Mouse (Mus musculus) heart, postnatal 25 days (tissue): ENCODE measurements around the gene Tinf2. TPM values are rescaled to one million over a fixed set of nuclear protein-coding genes. Genes with fewer than 3 reads are reported as not detected.

Experiments used
- DNase-seq: peaks from one replicate; pipeline ENCODE4 v3.0.0; 2022; ENCODE audit warnings: low spot score
- intact Hi-C: fragments of 180-260 bp; cut with DNase I; formaldehyde crosslinking; loops from one replicate; pipeline ENCODE4 v1.15.1; 2025
- total RNA-seq, 2 experiments: library from RNA; stranded (reverse); gene quantifications; 2 replicates each; pipeline ENCODE4 v1.2.3; 2021

The Tinf2 gene
- total RNA-seq, 2 experiments from 2014 or later, result 10.0 to 10.7 TPM

DNA sequence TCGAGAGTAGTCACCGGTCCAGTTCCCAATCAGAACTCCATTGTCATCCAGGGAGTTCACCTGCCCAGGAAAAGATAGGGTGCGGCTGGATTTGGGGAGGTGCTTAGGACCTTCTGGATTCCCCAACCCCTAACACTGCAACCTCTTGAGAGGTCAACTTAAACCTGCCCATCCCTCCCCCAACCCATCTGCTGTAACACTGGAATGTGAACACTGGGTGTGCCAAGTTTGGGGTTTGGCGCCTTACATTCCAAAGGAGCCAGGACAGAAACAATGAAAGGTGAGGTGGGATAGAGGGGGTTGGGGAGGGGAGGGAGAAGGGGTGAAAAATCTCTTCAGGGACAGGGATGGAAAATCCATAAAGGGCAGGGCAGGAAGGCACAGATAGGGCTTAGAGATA is 27.9 kb upstream of the Tinf2 start:
- intact Hi-C loops, result no loop called here
- no peak for DNase-seq

DNA sequence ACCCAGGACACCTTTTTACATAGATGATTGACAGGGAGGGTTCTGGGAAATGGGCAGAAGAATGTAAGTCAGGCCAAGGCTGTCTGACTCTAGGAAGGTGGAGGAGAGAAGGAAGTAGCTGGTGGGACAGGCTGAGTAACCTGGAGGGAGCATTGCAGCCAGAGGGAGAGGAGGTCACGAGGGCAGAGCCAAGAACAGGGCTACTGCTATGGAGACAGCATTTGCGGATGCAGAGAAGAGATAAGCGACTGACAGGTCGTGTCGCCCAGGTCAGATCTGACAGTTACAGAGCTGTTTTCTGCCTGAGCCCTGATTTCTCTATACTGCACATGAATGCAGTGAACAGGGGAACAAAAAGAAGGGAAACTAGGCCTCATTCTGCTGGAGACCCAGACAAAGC is 25.8 kb upstream of the Tinf2 start:
- intact Hi-C loops, result no loop called here
- no peak for DNase-seq

DNA sequence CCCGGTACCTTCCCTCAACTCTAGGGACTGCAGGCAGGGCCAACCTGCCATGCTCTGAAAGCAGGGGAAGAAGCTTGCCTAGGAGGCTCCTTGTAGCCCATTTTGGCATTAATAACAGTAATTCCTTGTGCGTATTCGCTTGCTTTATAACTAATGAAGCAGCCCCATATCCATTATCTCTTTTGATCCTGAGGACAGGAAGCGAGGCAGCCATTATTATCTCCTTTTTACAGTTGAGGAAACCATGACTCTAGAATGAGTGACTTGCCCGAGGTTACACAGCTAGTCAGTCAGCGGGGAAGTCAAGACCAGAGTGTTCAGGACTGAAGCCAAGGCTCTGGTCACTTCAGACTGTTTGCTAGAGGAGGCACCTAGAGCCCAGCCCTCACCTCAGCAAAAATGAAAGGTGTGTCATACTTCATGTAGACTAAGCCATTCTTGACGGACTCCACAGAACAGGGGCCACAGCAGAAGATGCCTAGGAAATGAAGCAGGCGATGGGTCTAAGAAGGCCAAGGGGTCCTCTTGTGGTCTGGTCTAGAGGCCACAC is 24.5 kb upstream of the Tinf2 start:
- intact Hi-C loops, result no loop called here
- no peak for DNase-seq

DNA sequence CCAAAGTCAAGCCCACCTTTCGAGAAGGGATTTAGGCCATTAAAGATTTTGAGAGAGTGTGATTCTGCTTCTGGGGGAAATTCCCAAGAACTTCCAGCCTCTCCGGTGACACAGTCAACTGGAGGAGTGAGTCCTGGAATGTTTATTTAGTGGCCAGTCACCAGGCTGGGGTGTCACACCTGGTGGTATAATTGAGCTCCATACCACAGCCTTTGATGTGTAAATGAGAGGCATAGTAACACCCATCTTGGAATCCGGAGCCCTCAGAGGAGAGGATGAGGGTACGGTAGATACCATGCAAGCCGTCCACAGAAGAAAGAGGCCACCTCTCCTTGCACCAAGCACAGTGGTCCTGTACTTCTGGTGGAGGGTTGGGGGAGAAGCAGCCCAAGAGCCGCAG is 21.1 kb upstream of the Tinf2 start:
- intact Hi-C loops, result no loop called here
- DNase-seq, result no peak

DNA sequence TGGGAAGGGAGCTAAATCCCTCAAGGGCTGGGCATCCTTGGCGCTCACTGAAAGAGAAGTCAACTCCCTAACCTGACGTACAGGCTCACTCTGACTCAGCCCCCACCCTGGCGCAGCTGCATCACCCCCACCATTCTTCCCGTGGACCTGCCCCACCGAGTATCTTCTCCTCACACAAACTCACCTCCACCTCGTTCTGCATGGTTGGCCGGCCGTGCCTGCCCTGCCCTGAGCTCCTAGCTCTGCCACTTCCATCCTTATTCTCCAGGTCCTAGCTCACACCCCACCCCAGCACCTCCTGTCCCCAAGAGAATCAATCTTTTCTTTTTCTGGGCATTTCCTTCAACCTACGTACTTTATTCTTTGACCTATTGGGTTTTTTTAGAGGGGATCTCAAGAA is 19.5 kb upstream of the Tinf2 start:
- DNase-seq, result no peak
- intact Hi-C loops, result no loop called here

DNA sequence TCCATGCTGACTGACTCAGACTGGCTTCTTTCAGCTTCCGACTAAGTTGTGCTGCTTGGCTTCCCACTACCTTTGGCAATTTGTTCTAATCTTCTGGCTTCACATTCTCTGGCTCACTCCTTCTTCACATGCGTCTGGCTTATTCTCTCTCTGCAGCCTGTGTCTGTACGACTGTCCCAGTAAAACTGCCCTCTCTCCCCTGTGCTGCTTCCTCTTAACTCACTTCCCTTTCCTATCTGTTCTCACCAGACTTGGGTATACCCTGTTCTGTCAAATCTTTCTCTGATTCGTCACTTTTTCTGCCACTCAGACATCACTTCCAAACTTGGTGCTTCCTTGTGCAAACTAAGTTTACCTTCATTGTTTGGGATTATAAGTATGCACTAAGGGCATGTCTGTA is 15.6 kb upstream of the Tinf2 start:
- no peak for DNase-seq
- intact Hi-C loops, result no loop called here

DNA sequence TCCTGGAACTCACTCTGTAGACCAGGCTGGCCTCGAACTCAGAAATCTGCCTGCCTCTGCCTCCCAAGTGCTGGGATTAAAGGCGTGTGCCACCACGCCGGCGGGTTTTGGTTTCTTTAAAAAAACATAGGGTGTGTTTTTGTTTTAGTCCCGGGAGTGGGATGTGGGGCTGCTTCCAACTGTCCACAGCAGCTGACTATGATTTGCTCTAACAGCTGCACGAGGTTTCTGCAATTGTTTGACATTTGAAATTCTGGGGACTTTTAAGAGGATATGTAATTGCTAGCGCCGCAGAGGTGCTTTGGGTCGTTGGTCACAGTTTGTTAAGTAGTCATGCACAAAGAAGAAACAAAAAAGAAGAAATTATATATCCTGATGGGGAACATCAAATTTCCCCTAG is 7.8 kb upstream of the Tinf2 start:
- intact Hi-C loops, result no loop called here
- DNase-seq, result no peak

DNA sequence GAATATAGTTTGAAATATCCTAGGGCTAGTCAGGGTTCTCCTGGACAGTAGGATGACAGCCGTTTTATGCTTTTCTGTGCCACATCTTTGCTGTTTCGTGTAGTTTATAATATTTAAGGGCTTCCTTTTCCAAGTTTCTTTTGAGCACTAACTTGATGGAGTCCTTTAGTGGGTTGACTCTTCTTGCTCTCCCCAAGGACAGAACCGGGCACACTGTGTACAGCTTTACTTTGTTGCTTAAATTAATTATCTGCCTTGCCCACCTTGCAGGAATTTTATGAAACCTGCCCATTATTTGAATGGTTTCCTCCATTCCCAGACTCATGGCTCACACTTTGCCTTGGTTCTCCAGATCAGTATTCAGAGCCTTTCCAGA is 486 bp upstream of the Tinf2 start:
- intact Hi-C loops, result loop anchor here (1.0 to 2.0 kb wide), 2 partner anchors 39 to 63 kb away; partner anchors contain the start of genes Dhrs1 and Nop9
- no peak for DNase-seq

DNA sequence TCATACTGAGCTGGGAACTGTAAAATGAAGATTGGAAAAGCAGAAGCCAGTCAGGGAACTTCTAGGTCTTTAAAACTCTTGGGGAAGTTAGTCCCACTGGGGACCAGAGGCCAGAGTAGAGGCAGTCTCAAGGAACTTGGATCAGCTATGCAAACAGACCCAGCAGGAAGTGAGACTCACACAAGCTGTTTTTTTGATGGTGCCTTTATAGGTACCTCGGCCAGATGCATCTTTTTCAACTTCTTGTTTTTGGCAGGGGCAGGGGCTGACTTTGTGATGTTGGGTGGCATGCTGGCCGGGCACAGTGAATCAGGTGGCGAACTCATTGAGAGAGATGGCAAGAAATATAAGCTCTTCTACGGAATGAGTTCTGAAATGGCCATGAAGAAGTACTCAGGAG is 4.0 kb downstream of the Tinf2 start:
- intact Hi-C loops, result no loop called here
- DNase-seq, result no peak

DNA sequence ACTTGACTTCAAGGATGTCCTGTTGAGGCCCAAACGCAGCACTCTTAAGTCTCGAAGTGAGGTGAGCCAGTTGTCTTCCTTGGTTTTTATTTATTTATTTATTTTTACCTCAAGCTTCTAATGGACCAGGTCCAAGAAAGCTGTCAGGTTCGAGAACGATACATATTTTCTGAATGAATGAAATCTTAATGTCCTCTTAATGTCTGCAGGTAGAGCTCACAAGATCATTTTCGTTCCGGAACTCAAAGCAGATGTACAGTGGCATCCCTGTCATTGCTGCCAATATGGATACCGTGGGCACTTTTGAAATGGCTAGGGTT is 8.9 kb downstream of the Tinf2 start:
- intact Hi-C loops, result loop anchor here (5.0 kb wide), 1 partner anchor 35 kb away; the partner anchor contains the start of genes Gm49378 and Ipo4
- DNase-seq, result no peak

DNA sequence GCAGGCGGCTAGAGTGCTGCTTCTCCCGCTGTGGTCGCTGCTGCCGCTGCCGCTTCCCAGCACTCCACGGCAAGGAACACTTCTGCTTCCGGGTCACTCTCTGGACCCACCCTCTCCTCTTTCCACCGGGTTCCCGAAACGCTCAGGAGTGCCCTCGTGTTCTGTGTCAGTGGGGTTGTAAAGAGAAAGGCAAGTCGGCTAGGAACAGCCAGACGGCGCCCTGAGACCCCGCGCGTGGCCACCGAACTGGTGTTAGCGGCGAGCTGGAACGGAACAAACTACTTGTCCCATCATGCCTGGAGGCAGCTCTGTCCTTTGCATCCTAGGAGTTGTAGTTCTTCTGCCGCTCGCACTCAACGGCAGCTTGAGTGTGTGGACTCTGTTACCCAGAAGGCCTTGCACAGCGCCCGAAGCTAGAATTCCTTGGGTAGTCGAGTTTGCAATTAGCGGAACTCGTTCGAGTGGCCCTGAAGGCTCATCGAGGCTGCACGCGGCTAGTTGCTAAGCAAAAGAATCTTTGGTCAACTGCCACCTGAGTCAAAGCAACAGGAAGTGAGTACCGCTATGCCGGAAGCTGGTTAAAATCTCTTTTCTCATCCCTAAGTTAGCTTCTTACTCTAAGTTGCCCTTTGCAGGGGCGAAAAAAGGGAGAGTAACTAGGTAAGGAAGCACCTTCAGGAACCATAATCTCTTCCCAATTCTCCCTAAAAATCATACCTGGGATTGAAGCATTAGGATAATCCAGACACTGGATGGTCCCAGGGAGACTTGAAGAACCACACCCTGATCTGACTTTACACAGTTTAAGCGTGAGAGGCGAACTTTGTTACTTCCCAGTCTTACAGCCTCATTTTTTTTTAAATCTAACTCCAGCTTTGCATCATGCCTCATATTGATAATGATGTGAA is 9.5 kb downstream of the Tinf2 start, which contains the start of the genes Gmpr2 and Nedd8:
Gene Gmpr2 (plus strand): TSS at position 109 of the 908 bp plus-strand sequence.
Gene Nedd8 (minus strand): TSS at position 292 of the 908 bp plus-strand sequence.
- peak; percentile 89 for DNase-seq
- intact Hi-C loops, result loop anchor here (5.0 kb wide), 1 partner anchor 35 kb away; the partner anchor contains the start of genes Gm49378 and Ipo4

DNA sequence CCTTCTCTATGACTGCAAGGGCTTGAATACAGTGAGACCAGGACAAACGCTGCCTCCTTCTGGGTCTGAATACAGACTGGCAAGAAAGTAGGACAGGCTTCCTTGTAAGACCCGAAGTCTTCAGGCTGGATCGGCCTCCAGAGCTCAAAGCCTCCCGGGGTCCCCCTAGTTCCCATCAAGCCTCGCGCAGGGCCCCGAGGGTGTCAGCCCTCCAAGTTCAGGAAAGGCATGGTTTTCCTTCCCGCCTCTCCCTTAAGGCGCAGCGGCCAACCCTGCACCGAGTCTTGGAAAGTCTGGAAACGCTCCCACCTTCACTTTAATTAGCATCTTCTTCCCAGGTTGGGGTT is 10.2 kb downstream of the Tinf2 start:
- intact Hi-C loops, result loop anchor here (5.0 kb wide), 1 partner anchor 34 kb away; the partner anchor contains the start of genes Gm49378 and Ipo4
- no peak for DNase-seq

DNA sequence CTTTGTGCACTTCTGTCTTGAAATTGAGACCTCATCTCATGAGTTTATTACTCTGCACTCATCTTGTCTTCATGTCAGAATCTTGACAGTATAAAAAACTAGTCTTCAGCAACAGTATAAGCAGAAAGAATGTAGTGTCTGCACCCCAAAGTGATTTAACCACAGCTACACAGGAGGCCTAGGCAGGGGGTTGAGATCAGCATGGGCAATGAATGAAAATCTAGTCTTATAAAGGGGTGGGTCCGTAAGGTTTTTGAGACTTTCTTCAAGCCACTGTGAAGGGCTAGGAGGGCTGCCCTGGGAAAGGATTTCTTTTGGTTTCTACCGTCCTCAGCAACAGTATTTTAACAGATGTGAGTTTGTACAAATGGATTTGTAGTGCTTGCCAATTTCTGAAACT is 21.0 kb downstream of the Tinf2 start:
- no peak for DNase-seq
- intact Hi-C loops, result loop anchor here (2.0 kb wide), 1 partner anchor 18 kb away; the partner anchor contains the start of gene Tm9sf1

DNA sequence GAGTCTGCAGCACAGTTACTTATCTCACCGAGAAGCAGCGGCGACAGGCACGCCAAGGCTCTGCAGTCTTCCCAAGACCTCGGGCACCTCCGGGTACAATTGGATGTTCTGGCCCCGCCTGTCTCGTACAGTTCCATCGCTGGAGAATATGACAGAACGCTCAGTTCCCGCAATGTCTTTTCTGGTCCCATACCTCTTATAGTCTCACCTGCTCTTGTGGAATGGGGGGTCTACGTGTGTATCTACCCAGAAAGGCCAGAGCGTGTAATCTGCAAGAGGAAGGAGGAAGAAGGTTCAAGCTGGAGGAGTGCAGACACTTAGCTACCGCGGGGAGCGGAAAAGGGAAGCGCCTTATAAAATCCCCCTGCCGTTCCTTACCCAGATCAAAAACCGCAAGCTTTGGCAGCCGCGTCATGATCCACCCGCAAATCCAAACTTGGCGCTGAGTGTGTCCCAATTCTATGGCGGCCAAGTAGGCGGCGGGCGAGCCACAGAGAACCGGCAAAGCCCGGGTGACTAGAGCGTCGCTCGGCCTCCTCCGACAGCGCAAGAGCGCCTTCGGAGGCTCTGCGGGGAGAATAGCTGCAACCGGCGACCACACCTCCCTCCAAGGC is 21.6 kb downstream of the Tinf2 start, which contains the start of gene Mdp1:
Gene Mdp1 (minus strand): TSS at position 549 of the 614 bp plus-strand sequence.
- intact Hi-C loops, result loop anchor here (2.0 kb wide), 1 partner anchor 17 kb away; the partner anchor contains the start of gene Tm9sf1
- DNase-seq, result peak; percentile 57

DNA sequence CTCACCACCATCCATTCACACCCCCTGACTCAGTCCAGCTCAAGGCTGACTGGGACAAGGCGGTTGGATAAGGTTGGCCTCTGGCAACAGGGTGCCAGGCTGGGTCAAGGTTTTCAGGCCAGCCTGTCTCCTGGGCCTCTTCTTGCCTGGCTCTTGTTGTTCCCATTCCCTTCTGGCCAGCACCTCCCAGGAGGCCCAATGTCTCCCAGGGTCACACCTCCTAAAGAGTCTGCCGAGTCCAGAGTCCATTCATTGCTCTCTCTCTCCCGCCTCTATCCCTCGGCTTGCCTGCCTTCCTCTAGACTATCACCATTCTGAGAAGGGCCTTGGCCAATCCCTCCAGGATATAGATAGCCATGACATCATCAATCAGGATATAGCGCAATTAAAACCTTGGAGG is 23.6 kb downstream of the Tinf2 start:
- intact Hi-C loops, result no loop called here
- no peak for DNase-seq

DNA sequence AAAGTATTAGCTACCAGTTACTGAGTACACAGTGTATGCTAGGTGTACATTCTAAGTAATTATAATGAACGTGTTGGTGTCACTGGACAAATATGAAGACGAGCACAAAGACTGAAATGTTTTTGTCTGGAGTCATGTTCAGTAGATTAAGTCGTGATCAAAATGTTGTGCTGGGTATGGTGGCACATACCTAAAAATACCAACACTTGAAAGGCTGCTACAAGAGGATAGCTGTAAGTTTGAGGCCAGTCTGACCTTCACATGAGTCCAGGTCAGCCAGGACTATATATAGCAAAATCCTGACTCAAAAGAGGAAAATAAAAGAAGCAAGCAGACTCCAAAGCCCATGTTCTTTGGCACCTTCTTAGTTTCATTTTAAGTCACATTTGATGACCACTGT is 24.7 kb downstream of the Tinf2 start:
- intact Hi-C loops, result no loop called here
- DNase-seq, result no peak

DNA sequence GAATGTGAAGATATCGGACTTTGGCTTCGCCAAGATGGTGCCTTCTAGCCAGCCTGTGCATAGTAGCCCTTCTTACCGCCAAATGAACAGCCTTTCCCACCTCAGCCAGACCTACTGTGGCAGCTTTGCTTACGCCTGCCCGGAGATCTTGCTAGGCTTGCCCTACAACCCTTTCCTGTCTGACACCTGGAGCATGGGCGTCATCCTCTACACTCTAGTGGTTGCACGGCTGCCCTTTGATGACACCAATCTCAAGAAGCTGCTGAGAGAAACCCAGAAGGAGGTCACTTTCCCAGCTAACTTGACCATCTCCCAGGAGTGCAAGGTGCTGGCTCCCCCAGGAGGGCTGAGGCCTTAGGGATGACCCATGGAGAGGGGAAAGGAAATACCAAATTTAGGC is 30.1 kb downstream of the Tinf2 start:
- intact Hi-C loops, result no loop called here
- no peak for DNase-seq

DNA sequence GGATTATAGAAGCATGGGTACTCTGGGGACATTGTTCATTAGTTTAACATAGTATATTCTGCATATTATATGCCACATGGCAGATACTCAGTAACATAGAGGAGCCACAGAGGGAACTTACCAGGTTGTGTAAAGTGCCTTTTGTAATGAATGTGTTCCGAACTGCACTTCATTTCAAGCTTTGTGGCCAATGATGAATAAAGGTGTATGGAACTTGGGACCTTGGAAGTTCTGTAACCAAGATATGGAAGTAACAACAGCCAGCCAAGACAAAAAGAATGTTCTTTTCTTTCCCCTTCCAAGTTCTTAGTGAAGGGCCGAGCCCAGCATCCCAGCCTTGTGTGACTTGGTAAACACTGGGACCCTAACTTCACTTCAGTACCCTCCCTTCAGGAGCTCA is 31.7 kb downstream of the Tinf2 start, which contains the start of gene Tssk4:
Gene Tssk4 (plus strand): TSS at position 301 of the 400 bp plus-strand sequence.
- intact Hi-C loops, result no loop called here
- no peak for DNase-seq

DNA sequence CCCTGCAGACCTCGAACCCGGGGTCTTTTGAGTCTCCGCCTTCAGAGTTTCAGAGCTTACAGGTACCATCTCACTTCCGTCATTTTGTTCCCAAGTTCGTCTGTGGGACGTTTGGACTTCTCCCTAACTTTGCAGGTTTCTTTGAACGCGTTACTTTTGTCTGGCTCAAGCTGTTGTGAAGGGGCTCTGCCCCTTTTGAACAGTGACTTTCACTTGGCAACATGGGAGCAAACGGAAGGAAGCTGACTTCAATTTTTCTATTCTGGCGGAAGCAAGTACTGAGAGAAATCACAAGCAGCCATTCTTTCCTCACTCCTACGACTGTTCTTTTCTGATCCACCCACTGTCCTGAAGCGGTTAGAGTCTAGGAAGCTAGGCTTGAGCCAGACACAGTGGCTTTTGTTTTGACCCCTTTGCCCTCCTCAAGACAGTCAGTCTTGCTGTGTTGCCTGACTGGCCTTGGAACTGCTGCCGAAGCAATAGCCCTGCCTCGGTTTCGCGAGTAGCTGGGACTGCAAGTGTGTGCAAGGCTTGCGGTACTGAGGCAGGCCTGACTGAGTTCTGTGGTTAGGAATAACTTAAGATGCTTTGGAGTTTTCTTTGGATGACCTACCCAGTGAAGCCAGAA is 37.2 kb downstream of the Tinf2 start:
- intact Hi-C loops, result no loop called here
- no peak for DNase-seq
